Mouse (Mus musculus) small intestine, adult 2 months (tissue): ENCODE data around the gene Gm21958. TPM values are rescaled to one million over a fixed set of nuclear protein-coding genes. Genes with fewer than 3 reads are reported as not detected.

ENCODE experiments used
- H3K27ac ChIP-seq: fragments of 200-500 bp; 2 replicates; pipeline ENCODE4 v1.5.1; 2012; ENCODE audit warnings: low read depth, low read length, control low read depth, inconsistent platforms; ENCODE audit not compliant: insufficient read depth
- H3K27me3 ChIP-seq: fragments of 200-500 bp; 2 replicates; pipeline ENCODE4 v1.6.1; 2012; ENCODE audit warnings: mild to moderate bottlenecking, moderate library complexity, low read length, inconsistent platforms; ENCODE audit not compliant: control insufficient read depth, insufficient read depth
- H3K36me3 ChIP-seq: fragments of 200-500 bp; 2 replicates; pipeline ENCODE4 v1.6.1; 2012; ENCODE audit warnings: mild to moderate bottlenecking, low read length, control low read depth, inconsistent platforms; ENCODE audit not compliant: control insufficient read depth, insufficient read depth
- H3K4me1 ChIP-seq: fragments of 200-500 bp; 2 replicates; pipeline ENCODE4 v1.6.1; 2012; ENCODE audit warnings: low read length, inconsistent platforms, mixed read lengths; ENCODE audit not compliant: control insufficient read depth, insufficient read depth, insufficient read length
- H3K4me3 ChIP-seq: fragments of 200-500 bp; 2 replicates; pipeline ENCODE4 v1.5.1; 2012; ENCODE audit warnings: low read depth, mild to moderate bottlenecking, control low read depth, inconsistent platforms, low read length, moderate library complexity
- CTCF ChIP-seq: fragments of 200-500 bp; IDR thresholded peaks from 2 replicates; pipeline ENCODE4 v1.5.1; 2012; ENCODE audit warnings: low read depth, mild to moderate bottlenecking, control low read depth, inconsistent platforms, low read length, moderate library complexity, mixed read lengths; ENCODE audit not compliant: insufficient replicate concordance, insufficient read length; ENCODE audit errors: extremely low read depth
- POLR2A ChIP-seq: fragments of 200-500 bp; IDR thresholded peaks from 2 replicates; pipeline ENCODE4 v1.6.1; 2012; ENCODE audit warnings: low read depth, mild to moderate bottlenecking, control low read depth, inconsistent platforms, low read length, moderate library complexity
- WGBS: fragments of 180-500 bp; shearing (Covaris S2); methylation state at CpG from one replicate; pipeline ENCODE4 v1.1.7; 2018; 5-methylcytosine and 5-hydroxymethylcytosine counted together
- polyA plus RNA-seq: library from polyadenylated mRNA; depleted of rRNA; stranded (reverse); fragments of >200 nt; gene quantifications from 2 replicates; pipeline ENCODE4 v1.2.3, GENCODE M21; 2012; rRNA removed

The Gm21958 gene
- polyA plus RNA-seq = not detected in 2 replicates

DNA sequence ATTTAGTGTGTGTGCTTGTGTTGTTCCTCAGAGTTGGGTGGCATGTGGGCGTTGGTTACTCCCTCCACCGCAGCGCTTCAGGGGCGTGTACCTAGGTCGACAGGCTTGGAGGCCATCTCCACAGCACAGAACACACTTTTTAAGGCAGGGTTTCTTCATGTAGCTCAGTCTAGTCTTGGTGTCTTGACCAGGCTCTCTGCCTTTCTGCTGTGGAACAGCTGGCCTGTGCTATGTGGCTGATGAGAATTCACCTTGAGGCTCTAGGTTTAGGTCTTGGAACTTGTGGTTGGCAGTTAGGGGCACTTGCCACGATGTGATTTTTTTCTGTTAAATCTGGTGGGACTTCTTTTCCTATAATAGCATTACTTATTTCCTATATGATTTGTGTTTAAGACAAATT lies at the start of gene Gm21958:
Gene Gm21958 (minus strand): TSS at position 101 of the 400 bp plus-strand sequence.
- no peak within 1 kb of the TSS for H3K27ac ChIP-seq
- peaks cover 67% of the 10 kb centered on the region for H3K36me3 ChIP-seq
- no peaks in the 10 kb centered on the region for H3K4me1 ChIP-seq
- no peak within 1 kb of the TSS for H3K4me3 ChIP-seq
- 82% methylated on average over 6 of the region's 6 CpGs for WGBS
- no peaks in the 10 kb centered on the region for H3K27me3 ChIP-seq
- TF ChIP-seq CTCF (no peak), POLR2A (no peak)

DNA sequence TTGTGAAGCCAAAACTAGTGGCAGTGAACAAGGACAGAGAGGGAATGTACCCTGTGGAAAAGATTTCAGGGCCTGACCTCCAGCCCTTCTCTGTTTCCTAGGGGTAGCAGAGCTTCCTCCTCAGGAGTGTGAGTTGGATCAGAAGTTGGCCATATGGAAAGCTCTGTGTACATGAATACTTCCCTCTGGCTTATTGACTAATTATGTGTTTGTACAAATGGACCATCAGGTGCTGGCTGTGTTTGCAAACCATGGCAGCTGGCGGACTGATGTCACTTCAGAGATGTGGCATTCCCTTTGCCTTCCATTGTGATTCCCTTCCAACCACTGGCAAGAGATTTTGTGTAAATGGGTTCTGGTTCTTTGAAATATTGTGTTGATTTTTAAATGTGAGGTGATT lies 47.1 kb upstream of the Gm21958 start:
- H3K4me1 ChIP-seq = no peaks in the 10 kb centered on the region
- TF ChIP-seq CTCF = no peak
- no peak for TF ChIP-seq POLR2A
- no peak overlapping the region for H3K27ac ChIP-seq
- H3K36me3 ChIP-seq = no peaks in the 10 kb centered on the region
- 77% methylated on average over 1 of the region's 1 CpGs for WGBS
- no peak overlapping the region for H3K4me3 ChIP-seq
- H3K27me3 ChIP-seq = no peaks in the 10 kb centered on the region

DNA sequence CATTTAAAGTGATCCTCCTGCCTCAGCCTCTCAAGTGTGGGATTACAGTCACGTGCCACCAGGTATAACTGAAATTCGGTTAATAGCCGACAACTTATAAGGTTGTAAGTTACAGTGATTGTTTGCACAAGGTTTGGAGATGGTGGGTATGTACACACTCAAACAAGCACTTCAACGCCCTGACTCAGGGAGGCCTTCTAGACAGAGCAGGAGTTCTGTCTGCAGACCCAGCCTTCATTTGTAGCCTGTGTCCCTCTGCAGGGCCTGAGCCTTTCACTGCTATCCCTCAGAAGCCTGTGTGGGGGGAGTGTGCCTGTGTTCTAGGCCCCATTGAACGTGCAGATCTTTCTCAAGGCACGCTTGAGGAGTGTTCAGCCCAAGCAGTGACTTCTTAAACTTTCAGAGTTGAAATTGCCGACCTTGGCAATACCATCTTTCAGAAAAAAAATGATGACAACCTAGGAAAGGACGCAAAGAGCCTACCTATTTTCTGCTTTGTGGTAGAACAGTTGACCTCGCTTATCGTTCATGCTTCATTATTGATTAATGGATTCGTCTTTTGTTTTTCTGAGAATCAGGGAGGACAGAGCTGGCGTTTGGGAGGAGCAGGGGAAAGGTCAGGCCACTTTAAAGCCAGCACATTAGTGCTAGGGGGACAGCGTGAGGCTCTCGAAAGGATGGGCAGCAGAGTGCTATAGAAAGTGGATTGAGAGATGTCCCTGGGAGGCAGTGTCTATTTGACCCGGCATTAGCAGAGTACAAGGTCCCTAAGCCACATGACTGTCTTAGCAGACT lies 46.4 kb upstream of the Gm21958 start:
- TF ChIP-seq CTCF = no peak
- no peak overlapping the region for H3K27ac ChIP-seq
- peaks cover 3% of the 10 kb centered on the region for H3K4me1 ChIP-seq
- no peak overlapping the region for H3K4me3 ChIP-seq
- no peaks in the 10 kb centered on the region; the same call in 1 of the 2 replicates for H3K27me3 ChIP-seq
- H3K36me3 ChIP-seq = no peaks in the 10 kb centered on the region
- 63% methylated on average over 15 of the region's 15 CpGs for WGBS

DNA sequence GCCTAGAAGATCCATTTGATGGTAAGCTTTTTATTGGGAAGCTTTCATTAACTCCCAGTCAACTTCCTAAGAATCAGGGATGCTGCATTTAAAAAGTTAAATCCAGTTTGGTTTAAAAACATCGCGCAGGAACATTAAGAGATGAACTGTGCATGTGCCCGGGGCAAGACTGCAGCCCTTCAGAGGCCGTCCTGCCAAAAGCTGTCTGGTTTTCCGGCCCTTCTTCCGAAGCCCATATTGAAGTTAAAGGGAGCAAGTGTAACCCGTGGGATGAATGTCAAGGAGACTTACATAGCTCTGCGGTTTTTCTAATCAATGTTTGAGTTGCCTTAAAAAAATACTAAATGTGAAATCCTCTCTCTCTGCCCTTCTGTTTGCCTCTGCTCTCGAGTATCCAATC lies 45.1 kb upstream of the Gm21958 start:
- peaks cover 3% of the 10 kb centered on the region for H3K4me1 ChIP-seq
- no peaks in the 10 kb centered on the region for H3K36me3 ChIP-seq
- 76% methylated on average over 9 of the region's 9 CpGs for WGBS
- H3K4me3 ChIP-seq = no peak overlapping the region
- H3K27me3 ChIP-seq = no peaks in the 10 kb centered on the region; the same call in none of the 2 replicates
- H3K27ac ChIP-seq = no peak overlapping the region
- no peak for TF ChIP-seq POLR2A
- TF ChIP-seq CTCF = no peak

DNA sequence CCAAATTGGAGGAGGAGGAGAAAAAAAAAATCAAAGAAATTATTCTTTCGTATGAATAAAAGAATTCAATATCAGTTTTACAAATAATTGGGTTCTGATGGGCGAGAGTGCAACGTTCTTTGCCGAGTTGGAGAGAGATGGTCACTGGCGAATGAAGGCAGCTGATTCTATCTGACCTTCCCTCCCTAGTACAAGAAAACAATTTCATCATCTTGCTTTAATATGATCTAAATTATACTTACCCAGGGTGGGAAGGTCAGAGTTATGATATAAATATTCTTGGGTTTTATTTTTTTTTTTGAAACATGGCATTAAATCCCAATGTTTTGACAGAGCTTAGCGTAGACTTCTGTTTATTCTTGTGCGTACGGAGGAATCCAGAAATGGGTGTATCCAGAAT lies 43.3 kb upstream of the Gm21958 start:
- 73% methylated on average over 8 of the region's 8 CpGs for WGBS
- no peak overlapping the region for H3K4me3 ChIP-seq

DNA sequence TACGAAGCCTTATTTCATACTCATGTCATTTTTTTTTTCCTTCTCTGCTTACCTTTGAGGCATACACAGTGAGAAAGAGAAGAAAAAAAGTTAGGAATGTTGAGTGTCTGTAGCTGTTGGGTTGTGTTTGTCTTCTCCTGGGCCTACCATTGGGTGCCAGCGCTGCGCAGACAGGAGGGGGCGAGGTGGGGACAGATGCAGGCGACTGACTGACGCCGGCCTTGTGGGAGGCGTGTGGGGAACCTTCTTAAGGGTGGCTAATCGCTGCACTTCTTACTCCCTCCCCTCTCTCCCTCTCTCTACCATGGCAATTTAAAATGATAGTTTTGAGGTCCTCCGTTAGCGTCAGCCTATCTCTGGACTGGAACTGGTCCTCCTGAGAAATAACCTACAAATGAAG lies 41.9 kb upstream of the Gm21958 start:
- Histone ChIP-seq H3K4me3 (peak overlapping the region; percentile 71), H3K27me3 (no peaks in the 10 kb centered on the region; the same call in none of the 2 replicates), H3K36me3 (no peaks in the 10 kb centered on the region), H3K4me1 (peaks cover 3% of the 10 kb centered on the region), H3K27ac (peak overlapping the region; percentile 32; the same call in 1 of the 2 replicates)
- TF ChIP-seq CTCF (no peak), POLR2A (no peak)
- WGBS = under 1% methylated on average over 11 of the region's 11 CpGs

More for the DNA sequence above, 43.3 kb upstream of the Gm21958 start:
- H3K27ac ChIP-seq = no peak overlapping the region
- no peaks in the 10 kb centered on the region for H3K36me3 ChIP-seq
- H3K4me1 ChIP-seq = peaks cover 3% of the 10 kb centered on the region
- no peaks in the 10 kb centered on the region; the same call in none of the 2 replicates for H3K27me3 ChIP-seq
- TF ChIP-seq CTCF (no peak), POLR2A (no peak)
